ENCODE assay signal across 9 mouse cellular contexts in genomic region chr10:68281775-68282106, GRCm38 (mm10). TPM values are rescaled to one million over a fixed set of nuclear protein-coding genes. Genes with fewer than 3 reads are reported as not detected.
DNase-seq lines count a peak whose midpoint lies in the region; ATAC-seq and TF ChIP-seq lines count a peak whose summit lies in the region.
"Had no signal": no experiment of that assay in that cellular context is flagged by ENCODE, and none has a peak within 500 bp of the region (broad histone marks: within the 10 kb centered on the region; RNA-seq: fewer than 3 reads in every experiment).

No protein-coding gene starts in this region.

- no peak for ATAC-seq in heart, embryonic 11.5 days (replicated peaks; ENCODE audit: insufficient number of reproducible peaks, low FRiP score, low TSS enrichment)
- no peak for ATAC-seq in liver, postnatal 0 days
- ATAC-seq in liver, embryonic 12.5 days = no peak
- ATAC-seq in hindbrain, embryonic 14.5 days (ENCODE audit: low FRiP score) = no peak
- ATAC-seq in neural tube, embryonic 13.5 days (ENCODE audit: low read depth) = no peak

- no peaks in the 10 kb centered on the region for H3K27me3 ChIP-seq in heart, embryonic 11.5 days (ENCODE audit: control insufficient read depth, insufficient read depth, low read length)
- H3K27me3 ChIP-seq in liver, postnatal 0 days (ENCODE audit: insufficient read depth, low read length) = no peaks in the 10 kb centered on the region
- peaks cover 47% of the 10 kb centered on the region for H3K27me3 ChIP-seq in liver, embryonic 12.5 days (replicated peaks)
- no peaks in the 10 kb centered on the region for H3K27me3 ChIP-seq in hindbrain, embryonic 14.5 days (ENCODE audit: control insufficient read depth, insufficient read depth, low read length)
- H3K27me3 ChIP-seq in neural tube, embryonic 13.5 days = no peaks in the 10 kb centered on the region
- H3K27me3 ChIP-seq: lung, embryonic 15.5 days had no signal

- peak overlapping the region; percentile 94; the same call in 1 of the 2 replicates for H3K4me2 ChIP-seq in heart, embryonic 11.5 days
- H3K4me2 ChIP-seq in liver, postnatal 0 days (ENCODE audit: low read depth, low read length) = no peak overlapping the region
- no peak overlapping the region for H3K4me2 ChIP-seq in liver, embryonic 12.5 days
- H3K4me2 ChIP-seq in hindbrain, embryonic 14.5 days (replicated peaks) = no peak overlapping the region; the same call in 1 of the 2 replicates
- H3K4me2 ChIP-seq in neural tube, embryonic 13.5 days = peak overlapping the region; percentile 71

- peaks cover 4% of the 10 kb centered on the region for H3K4me1 ChIP-seq in heart, embryonic 11.5 days (ENCODE audit: control insufficient read depth, insufficient read depth, low read length)
- H3K4me1 ChIP-seq in liver, postnatal 0 days (ENCODE audit: insufficient read depth) = peaks cover 11% of the 10 kb centered on the region
- H3K4me1 ChIP-seq in liver, embryonic 12.5 days = peaks cover 15% of the 10 kb centered on the region
- H3K4me1 ChIP-seq in hindbrain, embryonic 14.5 days (replicated peaks; ENCODE audit: control insufficient read depth, insufficient read depth, low read length) = peaks cover 30% of the 10 kb centered on the region
- H3K4me1 ChIP-seq in neural tube, embryonic 13.5 days (replicated peaks) = peaks cover 31% of the 10 kb centered on the region

- no peak for TF ChIP-seq CTCF in liver, postnatal 0 days (IDR thresholded peaks at IDR 0.05; ENCODE audit: low read depth)

- WGBS in heart, embryonic 11.5 days (ENCODE audit: insufficient replicate concordance) = 46% methylated on average over 3 of the region's 3 CpGs
- WGBS in liver, postnatal 0 days (ENCODE audit: insufficient replicate concordance) = 59% methylated on average over 3 of the region's 3 CpGs
- WGBS in liver, embryonic 12.5 days (ENCODE audit: insufficient replicate concordance) = 52% methylated on average over 3 of the region's 3 CpGs
- WGBS in hindbrain, embryonic 14.5 days = 11% methylated on average over 3 of the region's 3 CpGs
- WGBS in neural tube, embryonic 13.5 days = 11% methylated on average over 3 of the region's 3 CpGs

- DNase-seq in heart, adult 18-20 months = no peak
- no peak for DNase-seq in liver, postnatal 0 days
- DNase-seq in hindbrain, embryonic 14.5 days (ENCODE audit: low spot score) = no peak
- no peak for DNase-seq in left cerebral cortex, adult 9 months (ENCODE audit: low spot score in 2 of 2)
- no peak for DNase-seq in spleen, adult 12 weeks (ENCODE audit: low spot score)

- H3K4me3 ChIP-seq in heart, embryonic 11.5 days (ENCODE audit: low read depth, low read length) = no peak overlapping the region
- no peak overlapping the region for H3K4me3 ChIP-seq in liver, postnatal 0 days (ENCODE audit: low read depth, low read length)
- H3K4me3 ChIP-seq in liver, embryonic 12.5 days = no peak overlapping the region
- no peak overlapping the region for H3K4me3 ChIP-seq in hindbrain, embryonic 14.5 days (replicated peaks; ENCODE audit: low read length)
- H3K4me3 ChIP-seq in neural tube, embryonic 13.5 days = no peak overlapping the region

- H3K36me3 ChIP-seq in heart, embryonic 11.5 days (ENCODE audit: control insufficient read depth, insufficient read depth, low read length) = no peaks in the 10 kb centered on the region
- no peaks in the 10 kb centered on the region for H3K36me3 ChIP-seq in liver, postnatal 0 days (replicated peaks; ENCODE audit: insufficient read depth, low read length)
- no peaks in the 10 kb centered on the region for H3K36me3 ChIP-seq in liver, embryonic 12.5 days
- no peaks in the 10 kb centered on the region for H3K36me3 ChIP-seq in hindbrain, embryonic 14.5 days (replicated peaks; ENCODE audit: control insufficient read depth, insufficient read depth)
- no peaks in the 10 kb centered on the region for H3K36me3 ChIP-seq in neural tube, embryonic 13.5 days
- H3K36me3 ChIP-seq: lung, embryonic 15.5 days had no signal

- no peak overlapping the region; the same call in 1 of the 2 replicates for H3K27ac ChIP-seq in heart, embryonic 11.5 days (ENCODE audit: low read depth, low read length)
- H3K27ac ChIP-seq in liver, postnatal 0 days (ENCODE audit: low read depth) = peak overlapping the region; percentile 91; the same call in 1 of the 2 replicates
- no peak overlapping the region for H3K27ac ChIP-seq in liver, embryonic 12.5 days
- H3K27ac ChIP-seq in hindbrain, embryonic 14.5 days = 0 out of 2 replicates have a peak overlapping the region, but pooled peaks have one; percentile 27
- H3K27ac ChIP-seq in neural tube, embryonic 13.5 days (replicated peaks) = peak overlapping the region; percentile 77

- TF ChIP-seq EP300 in liver, postnatal 0 days (IDR thresholded peaks at IDR 0.05; ENCODE audit: low read depth) = no peak

- no peaks in the 10 kb centered on the region for H3K9me3 ChIP-seq in heart, embryonic 11.5 days (replicated peaks; ENCODE audit: control insufficient read depth, low read length)
- H3K9me3 ChIP-seq in liver, postnatal 0 days (ENCODE audit: low read length) = no peaks in the 10 kb centered on the region
- H3K9me3 ChIP-seq in liver, embryonic 12.5 days (replicated peaks) = no peaks in the 10 kb centered on the region
- no peaks in the 10 kb centered on the region for H3K9me3 ChIP-seq in hindbrain, embryonic 14.5 days (ENCODE audit: control insufficient read depth, low read length)
- no peaks in the 10 kb centered on the region for H3K9me3 ChIP-seq in neural tube, embryonic 13.5 days
- H3K9me3 ChIP-seq: lung, embryonic 15.5 days had no signal

- no peak overlapping the region for H3K9ac ChIP-seq in heart, embryonic 11.5 days (ENCODE audit: low read depth, low read length)
- H3K9ac ChIP-seq in liver, postnatal 0 days (replicated peaks) = no peak overlapping the region
- no peak overlapping the region for H3K9ac ChIP-seq in liver, embryonic 12.5 days
- H3K9ac ChIP-seq in hindbrain, embryonic 14.5 days = no peak overlapping the region
- H3K9ac ChIP-seq in neural tube, embryonic 13.5 days = no peak overlapping the region
- H3K9ac ChIP-seq: lung, embryonic 15.5 days had no signal

RNA-seq across cellular contexts. Expression of gene Arid5b, which starts 3.2 kb away (rescaled TPM):
- 20.6 and 21.1 TPM in 2 replicates for polyA plus RNA-seq in heart, embryonic 11.5 days (2014; fragmentation: Nextera tagmentation; extraction: Ambion mirVana)
- total RNA-seq in heart, adult 18-20 months (2021) = 10 to 100 TPM; 19.1 to 22.8 TPM
- polyA plus RNA-seq in liver, postnatal 0 days (2015; fragmentation: Nextera tagmentation; extraction: Ambion mirVana) = 8.1 and 12.2 TPM in 2 replicates
- 6.5 and 7.2 TPM in 2 replicates for polyA plus RNA-seq in liver, embryonic 12.5 days (2016; fragmentation: Nextera tagmentation; extraction: Ambion mirVana)
- polyA plus RNA-seq in hindbrain, embryonic 14.5 days (2014; fragmentation: Nextera tagmentation; extraction: Ambion mirVana) = 17.4 and 21.0 TPM in 2 replicates
- polyA plus RNA-seq in neural tube, embryonic 13.5 days (2015; fragmentation: Nextera tagmentation; extraction: Ambion mirVana) = 21.5 and 22.3 TPM in 2 replicates

Comparison
In these comparisons a context has a peak if more than half of its experiments do, and no peak if none do; other contexts are left out.
1. H3K27ac ChIP-seq: peak in liver, postnatal 0 days (single experiment), hindbrain, embryonic 14.5 days (single experiment) and neural tube, embryonic 13.5 days (single experiment); none in heart, embryonic 11.5 days (single experiment) and liver, embryonic 12.5 days (single experiment).
2. H3K4me2 ChIP-seq: peak in heart, embryonic 11.5 days (single experiment) and neural tube, embryonic 13.5 days (single experiment); none in liver, postnatal 0 days (single experiment), liver, embryonic 12.5 days (single experiment) and hindbrain, embryonic 14.5 days (single experiment).